Mouse (Mus musculus) hematopoietic stem cell, adult 5-6 weeks (primary cell): ENCODE measurements around the gene Cyp4f13. TPM values are rescaled to one million over a fixed set of nuclear protein-coding genes. Genes with fewer than 3 reads are reported as not detected.

ENCODE experiments used
- total RNA-seq: library from RNA; stranded (forward); fragments of 172-1452, 232-1000 nt; gene quantifications from 2 replicates; pipeline ENCODE4 v1.2.3, GENCODE M21; 2017

The Cyp4f13 gene
- total RNA-seq, 1 experiment from 2014 or later, result 5.9 TPM

Other genes starting within 250 kb of the Cyp4f13 start
- 29.6 and 39.7 TPM in 2 replicates for gene Zfp871, start 159.1 kb downstream of the Cyp4f13 start, total RNA-seq
- 0.13 TPM in 1 of 2 replicates, not detected in the other for gene Zfp811, start 137.5 kb downstream of the Cyp4f13 start, total RNA-seq
- gene Zfp799, start 117.1 kb downstream of the Cyp4f13 start, total RNA-seq, result 10.6 and 19.9 TPM in 2 replicates
- gene Zfp870, start 55.8 kb downstream of the Cyp4f13 start, total RNA-seq, result 6.6 and 7.0 TPM in 2 replicates
- gene Cyp4f14, start 30.1 kb downstream of the Cyp4f13 start, total RNA-seq, result not detected in 2 replicates
- gene Zfp472, start 18.4 kb upstream of the Cyp4f13 start, total RNA-seq, result 20.1 and 23.3 TPM in 2 replicates
- 15.4 and 16.6 TPM in 2 replicates for gene Zfp952, start 45.7 kb upstream of the Cyp4f13 start, total RNA-seq
- gene Zfp763, start 86.0 kb upstream of the Cyp4f13 start, total RNA-seq, result 12.8 and 17.8 TPM in 2 replicates
- gene 4921501E09Rik, start 120.7 kb upstream of the Cyp4f13 start, total RNA-seq, result not detected in 2 replicates
- gene Zfp563, start 141.9 kb upstream of the Cyp4f13 start, total RNA-seq, result 6.4 and 6.9 TPM in 2 replicates
- not detected in 2 replicates for gene Morc2b, start 192.3 kb upstream of the Cyp4f13 start, total RNA-seq
- gene Olfr55, start 221.0 kb upstream of the Cyp4f13 start, total RNA-seq, result not detected in 2 replicates
- not detected in 2 replicates for gene Olfr239, start 243.9 kb upstream of the Cyp4f13 start, total RNA-seq